Mouse (Mus musculus) C2C12 (cell line): ENCODE results near the gene Bmp6.

Experiments
- CTCF ChIP-seq: IDR thresholded peaks from one replicate; pipeline ENCODE4 v1.5.1; 2011; ENCODE audit not compliant: control insufficient read depth, insufficient read depth, insufficient read length
- MAX ChIP-seq: IDR thresholded peaks from one replicate; pipeline ENCODE4 v1.6.1; 2011; ENCODE audit warnings: mild to moderate bottlenecking, control low read depth
- MYOD1 ChIP-seq: IDR thresholded peaks from one replicate; pipeline ENCODE4 v1.6.1; 2011; ENCODE audit warnings: low read depth; ENCODE audit not compliant: control insufficient read depth, insufficient read length
- MYOG ChIP-seq: IDR thresholded peaks from one replicate; pipeline ENCODE4 v1.6.1; 2011; ENCODE audit not compliant: control insufficient read depth, insufficient read length; ENCODE audit errors: extremely low read depth
- USF1 ChIP-seq: IDR thresholded peaks from one replicate; pipeline ENCODE4 v1.6.1; 2011; ENCODE audit warnings: low read depth, mild to moderate bottlenecking, control low read depth, moderate library complexity

DNA sequence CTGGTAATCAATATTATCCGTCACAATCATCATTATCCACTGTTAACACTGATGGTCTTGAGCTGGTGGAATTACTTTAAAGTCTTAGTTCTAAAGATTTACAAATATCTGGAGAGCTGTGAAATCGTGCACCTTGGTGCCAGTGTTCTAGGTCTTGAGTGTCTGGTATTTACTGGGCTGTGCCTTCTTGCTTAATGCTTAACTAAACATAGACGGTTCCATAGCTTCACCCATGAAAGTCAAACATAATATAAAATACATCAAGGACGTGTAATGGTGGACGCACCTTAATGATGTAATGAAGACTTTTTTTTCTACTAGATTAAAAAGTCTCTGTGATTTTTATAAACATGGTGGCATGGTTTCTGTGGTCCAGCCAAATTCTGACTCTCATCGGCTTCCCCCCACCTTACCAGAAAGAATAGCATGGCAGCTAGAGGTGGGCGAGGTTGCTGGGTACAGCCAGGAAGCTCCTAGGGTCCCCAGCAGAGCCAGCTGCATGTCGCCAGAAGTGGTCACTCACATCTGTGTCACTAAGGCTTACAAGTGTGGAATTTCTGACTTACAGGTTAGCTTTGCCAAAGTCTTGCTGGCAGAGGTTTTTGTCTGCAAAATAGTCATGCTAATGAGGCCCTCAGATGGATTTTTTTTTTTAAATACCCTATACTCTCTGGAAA is 200.0 kb downstream of the Bmp6 start:
- TF ChIP-seq CTCF (no peak), USF1 (no peak), MYOG (no peak), MAX (no peak), MYOD1 (no peak)
